ENCODE assay signal across 27 mouse cellular contexts in genomic region chr9:95878246-95878645, GRCm38 (mm10). TPM values are rescaled to one million over a fixed set of nuclear protein-coding genes. Genes with fewer than 3 reads are reported as not detected.
"Had no signal": no experiment of that assay in that cellular context is flagged by ENCODE, and none has a peak within 500 bp of the region (broad histone marks: within the 10 kb centered on the region; RNA-seq: fewer than 3 reads in every experiment).

No protein-coding gene starts in this region.

- H3K4me1 ChIP-seq: embryonic facial prominence, embryonic 10.5 days; embryonic facial prominence, embryonic 12.5 days; embryonic facial prominence, embryonic 13.5 days; embryonic facial prominence, embryonic 15.5 days; forebrain, embryonic 10.5 days; forebrain, embryonic 12.5 days; forebrain, embryonic 13.5 days; forebrain, embryonic 15.5 days had no signal

- H3K9ac ChIP-seq: embryonic facial prominence, embryonic 12.5 days; embryonic facial prominence, embryonic 13.5 days; embryonic facial prominence, embryonic 15.5 days; forebrain, embryonic 12.5 days; forebrain, embryonic 13.5 days; forebrain, embryonic 15.5 days; forebrain, postnatal 0 days had no signal

- H3K4me3 ChIP-seq: embryonic facial prominence, embryonic 10.5 days; embryonic facial prominence, embryonic 12.5 days; embryonic facial prominence, embryonic 13.5 days; embryonic facial prominence, embryonic 15.5 days; erythroblast, embryonic 14.5 days; forebrain, embryonic 10.5 days; forebrain, embryonic 12.5 days; forebrain, embryonic 13.5 days; forebrain, embryonic 15.5 days; gastrocnemius, adult 2 months; heart, adult 2 months had no signal

- H3K9me3 ChIP-seq: embryonic facial prominence, embryonic 10.5 days; embryonic facial prominence, embryonic 12.5 days; embryonic facial prominence, embryonic 13.5 days; embryonic facial prominence, embryonic 15.5 days; forebrain, embryonic 10.5 days; forebrain, embryonic 12.5 days; forebrain, embryonic 13.5 days; forebrain, embryonic 15.5 days had no signal

- DNase-seq: cerebellum, adult 9-10 months; cerebellum, adult 9-11 months; cerebellum, postnatal 10 days; cerebellum, postnatal 14 days; cerebellum, postnatal 25 days; cerebellum, postnatal 36 days; embryo, embryonic 11 days; forebrain, postnatal 0 days; gastrocnemius, adult 2 months; gastrocnemius, postnatal 10 days; gastrocnemius, postnatal 14 days; gastrocnemius, postnatal 25 days; gastrocnemius, postnatal 36 days; heart, adult 11 months; heart, adult 18-20 months; heart, adult 2 months had no signal

- H3K27ac ChIP-seq: embryonic facial prominence, embryonic 10.5 days; embryonic facial prominence, embryonic 12.5 days; embryonic facial prominence, embryonic 13.5 days; embryonic facial prominence, embryonic 15.5 days; forebrain, embryonic 10.5 days; forebrain, embryonic 12.5 days; forebrain, embryonic 13.5 days; forebrain, embryonic 15.5 days; gastrocnemius, adult 2 months; heart, adult 2 months had no signal

- H3K27me3 ChIP-seq: embryonic facial prominence, embryonic 12.5 days; embryonic facial prominence, embryonic 13.5 days; embryonic facial prominence, embryonic 15.5 days; forebrain, embryonic 12.5 days; forebrain, embryonic 13.5 days; forebrain, embryonic 15.5 days had no signal

RNA-seq across cellular contexts. Expression of gene Pls1, which starts 33.1 kb away (rescaled TPM):
- total RNA-seq: gastrocnemius, adult 8-10 months; gastrocnemius, postnatal 25 days; gastrocnemius, postnatal 36 days; granulocyte monocyte progenitor cell, adult 5-6 weeks had no signal
- polyA plus RNA-seq: erythroblast, embryonic 14.5 days had no signal
